Mouse (Mus musculus) left cerebral cortex, postnatal 14 days (tissue): ENCODE results near the gene Ripk4. TPM values are rescaled to one million over a fixed set of nuclear protein-coding genes. Genes with fewer than 3 reads are reported as not detected.

ENCODE experiments used
- DNase-seq, 2 experiments: peaks; one replicate each; pipeline ENCODE4 v3.0.0; 2021 to 2022; ENCODE audit warnings: low spot score in 2 of 2, mixed read lengths in 1 of 2
- intact Hi-C: fragments of 180-260 bp; cut with DNase I; formaldehyde crosslinking; loops from one replicate; pipeline ENCODE4 v1.15.1; 2025
- total RNA-seq, 2 experiments: library from RNA; stranded (reverse); gene quantifications; 2 replicates each; pipeline ENCODE4 v1.2.3; 2021

Ripk4 gene
- total RNA-seq, 2 experiments from 2014 or later: 0.22 TPM; not detected in 1

- intact Hi-C loops: no loop called here
- DNase-seq: no peak
Observed at GRCm38 (mm10) chr16:97748421-97748820, 15.2 kb downstream of the Ripk4 start.

- intact Hi-C loops: no loop called here
- DNase-seq: no peak
Observed at GRCm38 (mm10) chr16:97738030-97738429, 25.6 kb downstream of the Ripk4 start.

- intact Hi-C loops: no loop called here
- DNase-seq: peak in 1 of 2 experiments; percentile 22
Observed at GRCm38 (mm10) chr16:97736562-97736961, 27.0 kb downstream of the Ripk4 start.

- intact Hi-C loops: no loop called here
- peak; percentile 8 to 12 for DNase-seq
Observed at GRCm38 (mm10) chr16:97734760-97735322, 28.7 kb downstream of the Ripk4 start.

- DNase-seq: no peak
Observed at GRCm38 (mm10) chr16:97733599-97733998, 30.0 kb downstream of the Ripk4 start.

GRCm38 (mm10) chr16:97730321-97730720, 33.3 kb downstream of the Ripk4 start:
- intact Hi-C loops: no loop called here
- DNase-seq: no peak

More at GRCm38 (mm10) chr16:97733599-97733998, 30.0 kb downstream of the Ripk4 start:
- intact Hi-C loops: no loop called here

GRCm38 (mm10) chr16:97726436-97726835, 37.2 kb downstream of the Ripk4 start:
- DNase-seq: no peak
- intact Hi-C loops: no loop called here

- no peak for DNase-seq
- intact Hi-C loops: no loop called here
Observed at GRCm38 (mm10) chr16:97720093-97720492, 43.5 kb downstream of the Ripk4 start.

- intact Hi-C loops: no loop called here
- no peak for DNase-seq
Observed at GRCm38 (mm10) chr16:97719392-97719983, 44.1 kb downstream of the Ripk4 start.

- intact Hi-C loops: no loop called here
- no peak for DNase-seq
Observed at GRCm38 (mm10) chr16:97716567-97716966, 47.0 kb downstream of the Ripk4 start.

- intact Hi-C loops: no loop called here
Observed at GRCm38 (mm10) chr16:97712129-97712528, 51.5 kb downstream of the Ripk4 start.

GRCm38 (mm10) chr16:97701871-97702270, 61.7 kb downstream of the Ripk4 start:
- no peak for DNase-seq
- intact Hi-C loops: no loop called here

More at GRCm38 (mm10) chr16:97712129-97712528, 51.5 kb downstream of the Ripk4 start:
- no peak for DNase-seq

GRCm38 (mm10) chr16:97697769-97698168, 65.8 kb downstream of the Ripk4 start:
- intact Hi-C loops: no loop called here

GRCm38 (mm10) chr16:97695709-97696108, 67.9 kb downstream of the Ripk4 start:
- DNase-seq: no peak
- intact Hi-C loops: no loop called here

More at GRCm38 (mm10) chr16:97697769-97698168, 65.8 kb downstream of the Ripk4 start:
- DNase-seq: peak in 1 of 2 experiments; percentile 6

Other genes starting within 250 kb of the Ripk4 start
- gene Fam3b, start 249.0 kb downstream of the Ripk4 start, total RNA-seq: not detected
- not detected for gene Tmprss2, start 152.6 kb downstream of the Ripk4 start, total RNA-seq
- 10 to 100 TPM; 16.9 to 20.9 TPM for gene Prdm15, start 88.1 kb upstream of the Ripk4 start, total RNA-seq
- 10 to 100 TPM; 17.4 to 22.7 TPM for gene C2cd2, start 198.8 kb upstream of the Ripk4 start, total RNA-seq
- 10 to 100 TPM; 20.8 to 21.1 TPM for gene Zbtb21, start 198.8 kb upstream of the Ripk4 start, total RNA-seq
- 10 to 100 TPM; 24.2 to 27.4 TPM for gene B230307C23Rik, start 233.5 kb upstream of the Ripk4 start, total RNA-seq